Mouse (Mus musculus) gastrocnemius, adult 2 months (tissue): ENCODE results near the gene Dnajb2. TPM values are rescaled to one million over a fixed set of nuclear protein-coding genes. Genes with fewer than 3 reads are reported as not detected.

Experiments
- DNase-seq: peaks from one replicate; pipeline ENCODE4 v3.0.0; 2022
- H3K27ac ChIP-seq: fragments of 200-600 bp; 2 replicates; pipeline ENCODE4 v1.8.1; 2022; ENCODE audit warnings: mild to moderate bottlenecking
- H3K4me3 ChIP-seq: fragments of 200-600 bp; 2 replicates; pipeline ENCODE4 v1.8.1; 2022; ENCODE audit warnings: mild to moderate bottlenecking, moderate library complexity
- CTCF ChIP-seq: fragments of 200-600 bp; IDR thresholded peaks from 2 replicates; pipeline ENCODE4 v1.8.1; 2022; ENCODE audit warnings: antibody characterized with exemption, mild to moderate bottlenecking, moderate library complexity
- intact Hi-C: fragments of 180-260 bp; cut with DNase I; formaldehyde crosslinking; loops from one replicate; pipeline ENCODE4 v1.15.1; 2025
- total RNA-seq, 2 experiments: library from RNA; stranded (reverse); gene quantifications; 2 replicates each; pipeline ENCODE4 v1.2.3; 2021

The Dnajb2 gene
- total RNA-seq, 2 experiments from 2014 or later, result 83.2 to 88.9 TPM

- peak; percentile 43 for DNase-seq
- no peak for TF ChIP-seq CTCF
- intact Hi-C loops, result no loop called here
- Histone ChIP-seq H3K27ac (peak overlapping the region; percentile 83), H3K4me3 (peak overlapping the region; percentile 33)
Measured at GRCm38 (mm10) chr1:75247071-75247930, 11.1 kb downstream of the Dnajb2 start.

- TF ChIP-seq CTCF, result no peak
- peak; percentile 70 for DNase-seq
- intact Hi-C loops, result no loop called here
- peak overlapping the region; percentile 83 for H3K27ac ChIP-seq
- H3K4me3 ChIP-seq, result peak overlapping the region; percentile 33
Measured at GRCm38 (mm10) chr1:75248041-75248772, 12.0 kb downstream of the Dnajb2 start.

GRCm38 (mm10) chr1:75250498-75250897 is 14.3 kb downstream of the Dnajb2 start:
- Histone ChIP-seq H3K4me3 (no peak overlapping the region), H3K27ac (no peak overlapping the region)
- TF ChIP-seq CTCF, result no peak
- no peak for DNase-seq
- intact Hi-C loops, result loop anchor here (2.0 to 5.0 kb wide), 4 partner anchors 14 to 303 kb away; partner anchors contain the start of genes Dnajb2 and Dnpep

GRCm38 (mm10) chr1:75251112-75251970 is 15.1 kb downstream of the Dnajb2 start:
- Histone ChIP-seq H3K4me3 (peak overlapping the region; percentile 63), H3K27ac (peak overlapping the region; percentile 79)
- peak; percentile 99 for TF ChIP-seq CTCF
- peak; percentile 87 for DNase-seq
- intact Hi-C loops, result loop anchor here (1.0 to 5.0 kb wide), 5 partner anchors 15 to 304 kb away; partner anchors contain the start of genes Dnajb2 and Dnpep

GRCm38 (mm10) chr1:75252308-75252707 is 16.1 kb downstream of the Dnajb2 start:
- Histone ChIP-seq H3K27ac (no peak overlapping the region), H3K4me3 (no peak overlapping the region)
- no peak for TF ChIP-seq CTCF
- no peak for DNase-seq
- intact Hi-C loops, result loop anchor here (5.0 kb wide), 3 partner anchors 65 to 305 kb away; partner anchors contain the start of gene Dnpep

GRCm38 (mm10) chr1:75253029-75253428 is 16.8 kb downstream of the Dnajb2 start:
- Histone ChIP-seq H3K4me3 (no peak overlapping the region), H3K27ac (no peak overlapping the region)
- intact Hi-C loops, result loop anchor here (5.0 kb wide), 3 partner anchors 64 to 306 kb away; partner anchors contain the start of gene Dnpep
- peak; percentile 30 for DNase-seq
- peak; percentile 29; the same call in 1 of the 2 replicates for TF ChIP-seq CTCF

- TF ChIP-seq CTCF, result peak; percentile 94; the same call in 1 of the 2 replicates
- Histone ChIP-seq H3K4me3 (no peak overlapping the region), H3K27ac (no peak overlapping the region)
- intact Hi-C loops, result loop anchor here (5.0 kb wide), 3 partner anchors 63 to 307 kb away; partner anchors contain the start of gene Dnpep
- peak; percentile 82 for DNase-seq
Measured at GRCm38 (mm10) chr1:75253849-75254624, 17.8 kb downstream of the Dnajb2 start.

GRCm38 (mm10) chr1:75254625-75255013 is 18.4 kb downstream of the Dnajb2 start:
- H3K27ac ChIP-seq, result no peak overlapping the region
- intact Hi-C loops, result loop anchor here (5.0 kb wide), 3 partner anchors 63 to 307 kb away; partner anchors contain the start of gene Dnpep
- H3K4me3 ChIP-seq, result no peak overlapping the region
- no peak for TF ChIP-seq CTCF
- DNase-seq, result peak; percentile 15

- Histone ChIP-seq H3K4me3 (no peak overlapping the region), H3K27ac (no peak overlapping the region)
- DNase-seq, result peak; percentile 15
- no peak for TF ChIP-seq CTCF
- intact Hi-C loops, result no loop called here
Measured at GRCm38 (mm10) chr1:75255516-75256046, 19.4 kb downstream of the Dnajb2 start.

- no peak for TF ChIP-seq CTCF
- no peak overlapping the region for H3K27ac ChIP-seq
- DNase-seq, result no peak
- no peak overlapping the region for H3K4me3 ChIP-seq
- intact Hi-C loops, result no loop called here
Measured at GRCm38 (mm10) chr1:75261278-75261677, 25.1 kb downstream of the Dnajb2 start.
